Mouse (Mus musculus): Measurements from ENCODE around the gene Sh3pxd2a. TPM values are rescaled to one million over a fixed set of nuclear protein-coding genes. Genes with fewer than 3 reads are reported as not detected.

Gene Sh3pxd2a
- polyA plus RNA-seq, 1 experiment: 15.5 TPM

- TF ChIP-seq CTCF (conservative IDR thresholded peaks at IDR 0.05; ENCODE audit: insufficient read depth, insufficient read length, low read depth, low read length): no peak
- TF ChIP-seq POLR2A (IDR thresholded peaks at IDR 0.05; ENCODE audit: low read depth, low read length): no peak
- H3K27ac ChIP-seq (ENCODE audit: insufficient read depth, low read depth, low read length): no peak overlapping the region
- H3K27me3 ChIP-seq (replicated peaks; ENCODE audit: control insufficient read depth, insufficient read depth, low read length): no peaks in the 10 kb centered on the region
- H3K4me1 ChIP-seq (ENCODE audit: control insufficient read depth, insufficient read depth, low read length): no peaks in the 10 kb centered on the region
- 76% methylated on average over 5 of the region's 5 CpGs for WGBS
- H3K36me3 ChIP-seq (ENCODE audit: control insufficient read depth, insufficient read depth, low read length): no peaks in the 10 kb centered on the region
- no peak overlapping the region for H3K4me3 ChIP-seq (ENCODE audit: insufficient read depth, low read depth, low read length)
- no peak for DNase-seq
These were observed 247.4 kb downstream of the Sh3pxd2a start for GRCm38 (mm10) chr19:47216766-47217165.

GRCm38 (mm10) chr19:47213470-47213869 is 250.7 kb downstream of the Sh3pxd2a start:
- no peaks in the 10 kb centered on the region for H3K36me3 ChIP-seq (ENCODE audit: control insufficient read depth, insufficient read depth, low read length)
- WGBS: 63% methylated on average over 1 of the region's 1 CpGs
- H3K27me3 ChIP-seq (replicated peaks; ENCODE audit: control insufficient read depth, insufficient read depth, low read length): no peaks in the 10 kb centered on the region
- TF ChIP-seq POLR2A (IDR thresholded peaks at IDR 0.05; ENCODE audit: low read depth, low read length) (no peak), CTCF (conservative IDR thresholded peaks at IDR 0.05; ENCODE audit: insufficient read depth, insufficient read length, low read depth, low read length) (peak; percentile 24; the same call in 1 of the 2 replicates)
- no peak for DNase-seq
- H3K4me3 ChIP-seq (ENCODE audit: insufficient read depth, low read depth, low read length): no peak overlapping the region
- H3K4me1 ChIP-seq (ENCODE audit: control insufficient read depth, insufficient read depth, low read length): no peaks in the 10 kb centered on the region
- H3K27ac ChIP-seq (ENCODE audit: insufficient read depth, low read depth, low read length): no peak overlapping the region

- no peak for TF ChIP-seq POLR2A (IDR thresholded peaks at IDR 0.05; ENCODE audit: low read depth, low read length)
- no peak for TF ChIP-seq CTCF (conservative IDR thresholded peaks at IDR 0.05; ENCODE audit: insufficient read depth, insufficient read length, low read depth, low read length)
- Histone ChIP-seq H3K27me3 (replicated peaks; ENCODE audit: control insufficient read depth, insufficient read depth, low read length) (no peaks in the 10 kb centered on the region), H3K27ac (ENCODE audit: insufficient read depth, low read depth, low read length) (no peak overlapping the region), H3K4me3 (ENCODE audit: insufficient read depth, low read depth, low read length) (no peak overlapping the region), H3K4me1 (ENCODE audit: control insufficient read depth, insufficient read depth, low read length) (no peaks in the 10 kb centered on the region), H3K36me3 (ENCODE audit: control insufficient read depth, insufficient read depth, low read length) (no peaks in the 10 kb centered on the region)
- no peak for DNase-seq
- WGBS: 84% methylated on average over 7 of the region's 7 CpGs
These were observed 251.8 kb downstream of the Sh3pxd2a start for GRCm38 (mm10) chr19:47212401-47212800.

GRCm38 (mm10) chr19:47211609-47212312 is 252.4 kb downstream of the Sh3pxd2a start:
- WGBS: 79% methylated on average over 10 of the region's 10 CpGs
- no peaks in the 10 kb centered on the region for H3K27me3 ChIP-seq (replicated peaks; ENCODE audit: control insufficient read depth, insufficient read depth, low read length)
- no peak for DNase-seq
- no peak for TF ChIP-seq CTCF (conservative IDR thresholded peaks at IDR 0.05; ENCODE audit: insufficient read depth, insufficient read length, low read depth, low read length)
- TF ChIP-seq POLR2A (IDR thresholded peaks at IDR 0.05; ENCODE audit: low read depth, low read length): no peak
- no peaks in the 10 kb centered on the region for H3K4me1 ChIP-seq (ENCODE audit: control insufficient read depth, insufficient read depth, low read length)
- H3K4me3 ChIP-seq (ENCODE audit: insufficient read depth, low read depth, low read length): no peak overlapping the region
- H3K27ac ChIP-seq (ENCODE audit: insufficient read depth, low read depth, low read length): no peak overlapping the region
- no peaks in the 10 kb centered on the region for H3K36me3 ChIP-seq (ENCODE audit: control insufficient read depth, insufficient read depth, low read length)

GRCm38 (mm10) chr19:47210432-47210831 is 253.8 kb downstream of the Sh3pxd2a start:
- DNase-seq: no peak
- TF ChIP-seq CTCF (conservative IDR thresholded peaks at IDR 0.05; ENCODE audit: insufficient read depth, insufficient read length, low read depth, low read length) (no peak), POLR2A (IDR thresholded peaks at IDR 0.05; ENCODE audit: low read depth, low read length) (no peak)
- no peaks in the 10 kb centered on the region for H3K4me1 ChIP-seq (ENCODE audit: control insufficient read depth, insufficient read depth, low read length)
- 95% methylated on average over 4 of the region's 4 CpGs for WGBS
- no peaks in the 10 kb centered on the region for H3K36me3 ChIP-seq (ENCODE audit: control insufficient read depth, insufficient read depth, low read length)
- no peak overlapping the region for H3K27ac ChIP-seq (ENCODE audit: insufficient read depth, low read depth, low read length)
- H3K27me3 ChIP-seq (replicated peaks; ENCODE audit: control insufficient read depth, insufficient read depth, low read length): no peaks in the 10 kb centered on the region
- H3K4me3 ChIP-seq (ENCODE audit: insufficient read depth, low read depth, low read length): no peak overlapping the region

Other genes starting within 250 kb of the Sh3pxd2a start
- gene Stn1, start 73.1 kb upstream of the Sh3pxd2a start, polyA plus RNA-seq (2012; rRNA removed): 12.3 and 14.2 TPM in 2 replicates
- gene Slk, start 115.3 kb upstream of the Sh3pxd2a start, polyA plus RNA-seq (2012; rRNA removed): 10.4 and 12.2 TPM in 2 replicates
- 0.27 and 0.54 TPM in 2 replicates for gene Col17a1, start 227.7 kb upstream of the Sh3pxd2a start, polyA plus RNA-seq (2012; rRNA removed)